Mouse (Mus musculus): Measurements from ENCODE around the gene Xk. TPM values are rescaled to one million over a fixed set of nuclear protein-coding genes. Genes with fewer than 3 reads are reported as not detected.

The Xk gene
- polyA plus RNA-seq (2015; fragmentation: Nextera tagmentation; extraction: Ambion mirVana), result 18.2 and 26.5 TPM in 2 replicates

DNA sequence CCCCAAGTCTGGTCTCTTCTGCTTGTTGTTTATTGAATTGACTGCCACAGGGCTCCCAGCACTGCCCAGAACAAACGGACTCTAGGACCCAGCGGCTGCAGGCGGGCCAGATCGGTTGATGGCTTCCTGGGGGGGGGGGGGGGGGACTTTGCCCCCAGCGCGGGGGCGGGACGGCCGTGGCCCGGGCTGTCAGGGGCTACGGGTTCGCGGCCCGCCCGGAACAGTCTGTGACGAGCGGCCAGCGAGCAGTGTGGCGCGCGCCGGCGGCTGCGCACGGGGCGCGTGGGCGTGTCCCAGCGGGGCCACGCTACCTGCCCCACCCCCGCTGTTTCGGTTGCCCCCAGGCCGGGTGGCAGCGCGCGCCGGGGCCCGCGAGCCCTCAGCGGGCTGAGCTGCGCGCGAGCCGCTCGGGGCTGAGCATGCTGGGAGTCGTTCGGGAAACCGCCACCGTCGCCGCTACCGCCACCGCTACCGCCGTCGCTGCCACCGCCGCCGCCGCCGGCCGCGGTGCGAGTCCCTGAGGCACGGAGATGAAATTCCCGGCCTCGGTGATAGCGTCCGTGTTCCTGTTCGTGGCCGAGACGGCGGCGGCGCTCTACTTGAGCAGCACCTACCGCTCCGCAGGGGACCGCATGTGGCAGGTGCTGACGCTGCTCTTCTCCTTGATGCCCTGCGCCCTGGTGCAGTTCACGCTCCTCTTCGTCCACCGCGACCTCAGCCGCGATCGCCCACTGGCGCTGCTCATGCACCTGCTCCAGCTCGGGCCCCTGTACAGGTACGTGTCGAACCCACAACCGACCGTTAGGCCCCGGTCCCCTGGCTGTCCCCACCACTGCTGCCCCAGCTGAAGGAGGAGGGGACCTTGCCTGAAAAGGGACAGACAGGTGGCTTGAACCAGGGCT is at the start of gene Xk:
TSS of gene Xk (plus strand) at position 297 of the 902 bp plus-strand sequence.
- Histone ChIP-seq H3K9ac (peak within 1 kb of the TSS; percentile 90), H3K36me3 (no peaks in the 10 kb centered on the region; the same call in 1 of the 2 replicates), H3K4me2 (peak within 1 kb of the TSS; percentile 65), H3K4me3 (replicated peaks) (peak within 1 kb of the TSS; percentile 77), H3K4me1 (replicated peaks) (peaks cover 14% of the 10 kb centered on the region), H3K9me3 (replicated peaks) (no peaks in the 10 kb centered on the region), H3K27me3 (no peaks in the 10 kb centered on the region), H3K27ac (peak within 1 kb of the TSS; percentile 94)
- DNase-seq (peak; percentile 74), ATAC-seq (ENCODE audit: low read depth) (peak; percentile 92)
- 3% methylated on average over 81 of the region's 94 CpGs for WGBS (ENCODE audit: insufficient replicate concordance)

DNA sequence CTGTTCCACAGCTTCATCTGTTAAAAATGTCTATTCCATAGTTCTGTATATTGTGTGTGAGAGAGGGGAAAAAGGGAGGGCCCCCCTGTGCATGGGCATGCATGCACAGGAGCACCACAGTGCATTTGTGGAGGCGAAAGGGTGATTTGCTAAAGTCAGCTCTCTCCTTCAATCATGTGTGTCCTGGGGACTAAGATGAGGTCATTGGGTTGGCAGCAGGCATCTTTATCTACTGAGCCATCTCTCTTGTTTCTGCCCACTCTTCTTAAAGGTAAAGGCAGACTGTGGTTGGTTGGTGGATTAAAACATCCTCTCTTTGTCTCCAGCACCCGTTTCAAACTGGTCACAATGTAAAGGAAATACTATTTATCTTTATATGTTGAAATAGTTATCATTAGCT is 45.5 kb upstream of the Xk start:
- DNase-seq (no peak), ATAC-seq (ENCODE audit: low read depth) (no peak)
- Histone ChIP-seq H3K4me1 (replicated peaks) (peaks cover 7% of the 10 kb centered on the region; the same call in 1 of the 2 replicates), H3K36me3 (no peaks in the 10 kb centered on the region), H3K27me3 (no peaks in the 10 kb centered on the region), H3K9me3 (replicated peaks) (no peaks in the 10 kb centered on the region), H3K4me2 (no peak overlapping the region), H3K9ac (no peak overlapping the region), H3K4me3 (replicated peaks) (no peak overlapping the region), H3K27ac (no peak overlapping the region)
- WGBS (ENCODE audit: insufficient replicate concordance), result 61% methylated on average over 2 of the region's 2 CpGs

DNA sequence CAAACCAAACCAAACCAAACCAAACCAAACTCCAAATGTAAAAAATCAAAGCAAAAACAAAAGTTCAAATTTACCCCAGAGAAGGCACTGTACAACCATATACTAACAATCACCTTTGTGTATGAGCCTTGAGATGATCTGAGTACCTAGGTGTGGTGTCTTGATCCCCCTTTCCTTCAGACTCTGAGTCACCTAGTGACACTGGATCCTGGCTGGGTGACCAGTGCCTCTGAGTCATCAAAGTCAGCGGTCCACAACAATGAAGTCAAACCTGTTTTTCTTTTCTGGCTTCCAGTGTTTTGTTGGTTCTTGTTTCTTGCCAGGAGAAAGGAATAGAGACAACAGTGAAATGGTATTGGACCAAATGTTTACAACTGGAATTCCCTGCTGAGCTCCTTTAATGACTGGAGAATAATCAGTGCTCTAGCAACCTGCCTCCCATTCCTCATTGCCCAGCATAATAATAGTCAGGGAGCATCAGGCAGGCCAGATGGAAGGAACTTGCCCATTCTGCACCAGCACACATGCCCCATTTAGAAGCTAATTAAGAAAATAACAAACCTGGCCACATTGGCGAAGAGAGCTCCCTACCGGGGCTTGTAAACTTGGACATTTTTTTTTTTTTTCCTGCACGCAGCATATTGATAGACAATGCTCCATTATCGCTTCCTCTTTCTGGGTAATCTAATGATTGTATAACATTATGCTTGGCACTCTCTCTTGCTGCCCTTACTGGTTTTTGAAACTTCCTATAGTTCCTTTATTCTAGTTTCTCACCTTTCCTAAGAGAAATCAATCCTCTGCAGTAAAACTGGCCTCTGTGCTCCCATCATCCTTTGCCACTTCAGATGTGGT is 31.6 kb upstream of the Xk start:
- DNase-seq, result no peak
- Histone ChIP-seq H3K27ac (no peak overlapping the region), H3K9me3 (replicated peaks) (no peaks in the 10 kb centered on the region), H3K4me3 (replicated peaks) (no peak overlapping the region), H3K4me2 (no peak overlapping the region), H3K36me3 (no peaks in the 10 kb centered on the region), H3K9ac (no peak overlapping the region), H3K4me1 (replicated peaks) (peaks cover 27% of the 10 kb centered on the region), H3K27me3 (no peaks in the 10 kb centered on the region)
- no peak for ATAC-seq (ENCODE audit: low read depth)
- WGBS (ENCODE audit: insufficient replicate concordance), result 72% methylated on average over 5 of the region's 5 CpGs

DNA sequence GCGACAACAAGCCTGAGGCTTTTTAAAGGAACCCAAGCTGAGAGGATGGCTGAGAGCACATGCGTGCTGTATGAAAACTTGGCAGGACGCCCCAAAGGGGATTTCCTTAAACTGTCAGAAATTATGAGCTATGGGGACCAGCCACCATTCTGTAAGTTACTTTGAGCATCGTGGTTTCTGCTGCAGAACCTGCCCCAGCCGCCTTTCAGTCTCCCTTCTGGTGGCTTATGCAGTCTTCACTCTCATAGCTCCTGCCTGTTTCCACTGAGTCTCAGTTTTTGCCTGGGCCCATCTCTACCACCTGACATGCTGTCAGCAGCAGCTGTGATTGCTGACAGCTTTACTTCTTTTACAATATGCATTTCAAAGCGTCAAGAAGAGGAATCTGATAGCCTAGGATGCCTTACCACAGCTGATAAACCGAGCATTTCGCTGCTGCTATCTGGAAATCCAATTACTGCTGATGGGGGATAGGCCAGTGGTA is 29.1 kb upstream of the Xk start:
- Histone ChIP-seq H3K27ac (peak overlapping the region; percentile 78), H3K4me2 (peak overlapping the region; percentile 17; the same call in 1 of the 2 replicates), H3K9ac (peak overlapping the region; percentile 33; the same call in 1 of the 2 replicates), H3K36me3 (no peaks in the 10 kb centered on the region), H3K4me1 (replicated peaks) (peaks cover 47% of the 10 kb centered on the region), H3K4me3 (replicated peaks) (no peak overlapping the region), H3K9me3 (replicated peaks) (no peaks in the 10 kb centered on the region), H3K27me3 (no peaks in the 10 kb centered on the region)
- 43% methylated on average over 8 of the region's 8 CpGs for WGBS (ENCODE audit: insufficient replicate concordance)
- no peak; the same call in 1 of the 2 replicates for ATAC-seq (ENCODE audit: low read depth)
- DNase-seq, result no peak

DNA sequence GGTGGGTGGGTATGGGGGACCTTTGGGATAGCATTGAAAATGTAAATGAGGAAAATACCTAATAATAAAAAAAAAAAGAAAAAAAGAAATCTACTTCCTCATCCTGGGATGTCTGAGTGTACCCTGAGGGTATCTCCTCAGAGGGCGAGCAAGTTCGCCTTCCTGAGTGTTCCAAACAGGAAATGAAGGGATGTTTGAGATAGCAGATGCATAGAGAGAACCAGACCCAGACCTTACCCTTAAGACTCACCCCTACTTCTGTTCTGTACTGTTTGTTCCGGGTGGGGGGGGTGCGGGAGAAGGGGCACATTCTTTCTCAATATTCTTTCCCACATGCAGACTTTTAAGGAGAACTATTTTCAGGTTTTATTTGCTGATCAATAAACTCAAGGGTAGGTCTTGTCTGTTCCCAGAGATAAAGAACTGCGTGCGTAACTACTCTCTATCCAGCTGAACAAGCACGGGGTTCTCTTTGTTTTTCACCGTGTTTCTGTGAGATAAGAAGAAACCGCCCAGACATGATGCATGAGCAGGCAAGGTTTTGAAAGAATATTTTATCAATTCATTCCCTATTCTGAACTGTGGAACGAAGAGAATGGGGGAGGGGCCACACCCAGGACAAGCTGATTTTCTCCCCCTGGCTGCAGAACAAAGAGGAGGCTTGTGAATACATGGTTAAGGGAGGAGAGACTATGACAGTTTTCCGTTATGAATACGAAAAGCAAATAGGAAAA is 27.8 kb upstream of the Xk start:
- H3K4me3 ChIP-seq (replicated peaks), result peak overlapping the region; percentile 23; the same call in 1 of the 2 replicates
- no peaks in the 10 kb centered on the region for H3K36me3 ChIP-seq
- 24% methylated on average over 12 of the region's 12 CpGs for WGBS (ENCODE audit: insufficient replicate concordance)
- H3K9me3 ChIP-seq (replicated peaks), result no peaks in the 10 kb centered on the region
- H3K27me3 ChIP-seq, result no peaks in the 10 kb centered on the region
- DNase-seq (peak; percentile 73), ATAC-seq (ENCODE audit: low read depth) (peak; percentile 96)
- peak overlapping the region; percentile 89 for H3K27ac ChIP-seq
- H3K9ac ChIP-seq, result peak overlapping the region; percentile 49
- H3K4me2 ChIP-seq, result peak overlapping the region; percentile 47
- H3K4me1 ChIP-seq (replicated peaks), result peaks cover 60% of the 10 kb centered on the region

DNA sequence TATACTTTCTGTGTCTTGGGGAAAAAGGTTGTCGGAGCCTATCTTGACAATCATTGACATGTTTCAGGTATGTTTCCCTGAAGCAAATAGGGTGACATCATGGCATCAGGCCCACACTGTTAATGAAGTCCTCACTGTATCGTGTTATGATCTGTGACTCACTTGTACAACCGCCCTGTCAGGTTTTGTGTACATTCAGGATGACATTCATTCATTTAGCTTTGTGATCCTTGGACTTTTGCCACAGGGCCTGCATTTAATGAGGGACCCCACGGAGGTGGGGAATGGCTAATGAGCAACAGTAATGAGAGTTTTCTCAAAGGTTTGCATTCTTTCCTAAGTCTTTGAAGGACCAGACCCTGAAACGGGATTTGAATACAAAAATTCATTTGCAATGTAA is 23.6 kb upstream of the Xk start:
- H3K27ac ChIP-seq, result peak overlapping the region; percentile 39
- no peaks in the 10 kb centered on the region for H3K9me3 ChIP-seq (replicated peaks)
- no peak for DNase-seq
- H3K4me3 ChIP-seq (replicated peaks), result no peak overlapping the region
- no peaks in the 10 kb centered on the region for H3K27me3 ChIP-seq
- 73% methylated on average over 5 of the region's 5 CpGs for WGBS (ENCODE audit: insufficient replicate concordance)
- no peak for ATAC-seq (ENCODE audit: low read depth)
- H3K9ac ChIP-seq, result no peak overlapping the region
- no peaks in the 10 kb centered on the region for H3K36me3 ChIP-seq
- H3K4me2 ChIP-seq, result no peak overlapping the region
- H3K4me1 ChIP-seq (replicated peaks), result peaks cover 46% of the 10 kb centered on the region

DNA sequence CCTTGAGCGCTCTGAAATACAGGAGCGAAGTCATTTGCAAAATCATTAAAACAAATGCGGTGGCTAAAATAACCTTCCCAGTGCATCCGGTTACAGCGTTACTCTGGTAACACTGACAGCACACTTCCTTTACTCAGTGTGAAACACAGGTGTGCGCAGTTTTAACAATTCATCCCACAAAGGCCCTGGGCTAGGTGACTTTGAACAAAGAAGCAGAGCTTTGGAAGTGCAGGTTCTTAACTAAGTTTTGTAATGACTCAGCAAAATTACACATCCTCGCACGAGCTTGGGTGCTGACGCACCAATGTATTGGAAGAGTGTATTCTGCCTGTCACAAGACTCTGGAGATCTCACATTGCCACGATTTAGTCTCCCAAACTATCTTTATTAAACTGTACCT is 18.6 kb upstream of the Xk start:
- H3K9ac ChIP-seq, result peak overlapping the region; percentile 53
- ATAC-seq (ENCODE audit: low read depth) (peak; percentile 60), DNase-seq (no peak)
- WGBS (ENCODE audit: insufficient replicate concordance), result 58% methylated on average over 10 of the region's 10 CpGs
- H3K27me3 ChIP-seq, result no peaks in the 10 kb centered on the region
- H3K36me3 ChIP-seq, result no peaks in the 10 kb centered on the region
- H3K27ac ChIP-seq, result peak overlapping the region; percentile 72
- H3K4me3 ChIP-seq (replicated peaks), result peak overlapping the region; percentile 44
- peaks cover 19% of the 10 kb centered on the region for H3K4me1 ChIP-seq (replicated peaks)
- H3K9me3 ChIP-seq (replicated peaks), result no peaks in the 10 kb centered on the region
- H3K4me2 ChIP-seq, result peak overlapping the region; percentile 57

DNA sequence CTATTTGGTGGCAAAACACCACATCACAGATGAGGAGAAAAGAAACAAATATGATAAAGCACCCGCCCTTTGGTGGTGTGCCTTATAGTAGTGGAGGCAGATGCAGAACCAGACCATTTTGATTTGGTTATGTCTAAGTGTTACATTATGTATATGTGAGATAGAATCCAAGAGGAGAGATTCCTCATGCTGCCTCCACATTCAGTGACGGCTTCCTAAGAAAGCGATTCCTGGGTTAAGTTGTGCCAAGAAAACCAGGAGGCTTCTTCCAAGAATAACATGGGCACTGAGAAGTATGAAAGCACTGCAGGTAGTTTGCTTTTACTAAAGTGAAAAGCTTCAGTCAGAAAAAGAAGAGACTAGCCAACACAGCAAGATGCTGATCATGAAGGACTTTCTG is 17.7 kb upstream of the Xk start:
- no peak for ATAC-seq (ENCODE audit: low read depth)
- H3K9me3 ChIP-seq (replicated peaks), result no peaks in the 10 kb centered on the region
- H3K4me3 ChIP-seq (replicated peaks), result peak overlapping the region; percentile 57
- 66% methylated on average over 3 of the region's 3 CpGs for WGBS (ENCODE audit: insufficient replicate concordance)
- H3K4me1 ChIP-seq (replicated peaks), result peaks cover 14% of the 10 kb centered on the region
- no peaks in the 10 kb centered on the region for H3K36me3 ChIP-seq
- H3K27ac ChIP-seq, result peak overlapping the region; percentile 88
- DNase-seq, result no peak
- peak overlapping the region; percentile 70 for H3K9ac ChIP-seq
- H3K4me2 ChIP-seq, result peak overlapping the region; percentile 55
- H3K27me3 ChIP-seq, result no peaks in the 10 kb centered on the region

DNA sequence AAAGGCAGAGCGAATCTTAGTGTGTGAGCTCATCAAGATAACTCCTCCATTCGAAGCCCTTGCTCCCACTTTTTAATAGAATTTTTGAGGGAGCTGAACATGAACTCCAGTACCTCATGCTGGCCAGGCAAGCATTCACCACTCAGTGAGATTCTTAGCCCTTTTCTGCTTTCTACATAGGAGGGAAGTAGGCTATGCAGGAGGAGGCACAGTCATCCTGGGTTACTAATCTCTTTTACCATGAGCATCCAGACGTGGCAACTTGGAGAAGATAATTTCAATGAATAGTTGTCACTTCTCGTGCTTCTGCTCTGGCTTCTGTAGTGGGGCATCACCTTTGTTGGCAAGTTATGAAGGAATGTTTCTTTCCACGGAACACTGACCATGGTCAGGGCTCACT is 15.8 kb upstream of the Xk start, which contains the start of gene Gm14862:
TSS of gene Gm14862 (minus strand) at position 134 of the 400 bp plus-strand sequence.
- no peaks in the 10 kb centered on the region for H3K9me3 ChIP-seq (replicated peaks)
- WGBS (ENCODE audit: insufficient replicate concordance), result 48% methylated on average over 5 of the region's 5 CpGs
- ATAC-seq (ENCODE audit: low read depth) (peak; percentile 90), DNase-seq (peak; percentile 43)
- peak within 1 kb of the TSS; percentile 55 for H3K4me2 ChIP-seq
- no peaks in the 10 kb centered on the region for H3K36me3 ChIP-seq
- peak within 1 kb of the TSS; percentile 70 for H3K9ac ChIP-seq
- peaks cover 14% of the 10 kb centered on the region for H3K4me1 ChIP-seq (replicated peaks)
- H3K27me3 ChIP-seq, result no peaks in the 10 kb centered on the region
- peak within 1 kb of the TSS; percentile 57 for H3K4me3 ChIP-seq (replicated peaks)
- peak within 1 kb of the TSS; percentile 88 for H3K27ac ChIP-seq

DNA sequence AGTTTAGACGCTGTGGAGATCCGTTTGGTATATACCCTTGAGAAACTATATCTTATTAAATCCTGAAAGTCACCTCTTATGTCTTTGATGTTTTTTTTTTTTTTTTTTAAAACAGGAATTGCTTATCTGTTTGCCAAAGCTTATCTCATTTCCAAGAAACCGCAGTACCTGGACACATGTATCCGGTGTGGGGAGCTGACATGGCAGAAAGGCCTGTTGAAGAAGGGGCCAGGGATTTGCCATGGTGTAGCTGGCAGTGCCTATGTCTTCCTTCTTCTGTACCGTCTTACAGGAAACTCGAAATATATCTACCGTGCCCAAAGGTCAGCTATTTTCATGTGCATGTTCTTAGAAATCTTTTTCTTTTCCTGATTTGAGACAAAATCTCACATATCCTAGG is 14.7 kb upstream of the Xk start:
- no peaks in the 10 kb centered on the region for H3K27me3 ChIP-seq
- no peak overlapping the region; the same call in 1 of the 2 replicates for H3K9ac ChIP-seq
- peak overlapping the region; percentile 88 for H3K27ac ChIP-seq
- H3K9me3 ChIP-seq (replicated peaks), result no peaks in the 10 kb centered on the region
- DNase-seq (no peak), ATAC-seq (ENCODE audit: low read depth) (0 out of 2 replicates have a peak, but pooled peaks have one; percentile 37)
- 50% methylated on average over 7 of the region's 7 CpGs for WGBS (ENCODE audit: insufficient replicate concordance)
- H3K36me3 ChIP-seq, result no peaks in the 10 kb centered on the region
- peaks cover 13% of the 10 kb centered on the region for H3K4me1 ChIP-seq (replicated peaks)
- H3K4me2 ChIP-seq, result 0 out of 2 replicates have a peak overlapping the region, but pooled peaks have one; percentile 5
- no peak overlapping the region for H3K4me3 ChIP-seq (replicated peaks)

Data from liver, embryonic 13.5 days (tissue).